Comparison of ENCODE assay signal across 18 mouse cellular contexts in genomic region chr2:168357815-168358214, GRCm38 (mm10).
DNase-seq lines count a peak whose midpoint lies in the region; ATAC-seq and TF ChIP-seq lines count a peak whose summit lies in the region.
"Had no signal": no experiment of that assay in that cellular context is flagged by ENCODE, and none has a peak within 500 bp of the region (broad histone marks: within the 10 kb centered on the region; RNA-seq: fewer than 3 reads in every experiment).

No protein-coding gene starts in this region.

- in situ Hi-C loops in Patski (cut with MboI; ENCODE audit: low pct_unique_long_range_greater_than_20kb), result loop anchor here (5.0 kb wide), 1 partner anchor 84 kb away; no protein-coding TSS in a partner anchor

- H3K27me3 ChIP-seq in liver, embryonic 14.5 days (ENCODE audit: control insufficient read depth, insufficient read depth, low read length), result no peaks in the 10 kb centered on the region
- no peaks in the 10 kb centered on the region for H3K27me3 ChIP-seq in liver, embryonic 11.5 days (replicated peaks; ENCODE audit: control insufficient read depth, insufficient read depth, low read length)
- H3K27me3 ChIP-seq in Patski, result peaks cover 7% of the 10 kb centered on the region
- H3K27me3 ChIP-seq: embryonic facial prominence, embryonic 13.5 days; limb, embryonic 13.5 days; stomach, embryonic 15.5 days had no signal

- no peak overlapping the region for H3K27ac ChIP-seq in liver, embryonic 14.5 days
- H3K27ac ChIP-seq in liver, embryonic 11.5 days (ENCODE audit: low read depth, low read length), result no peak overlapping the region
- H3K27ac ChIP-seq: embryonic facial prominence, embryonic 13.5 days; heart, embryonic 15.5 days; limb, embryonic 13.5 days; stomach, embryonic 15.5 days had no signal

- H3K4me1 ChIP-seq in liver, embryonic 14.5 days (replicated peaks; ENCODE audit: control insufficient read depth in 2 of 2, insufficient read depth in 2 of 2, low read length in 1 of 2), result no peaks in the 10 kb centered on the region
- no peaks in the 10 kb centered on the region for H3K4me1 ChIP-seq in liver, embryonic 11.5 days (replicated peaks; ENCODE audit: control insufficient read depth, insufficient read depth, low read length)
- H3K4me1 ChIP-seq: heart, embryonic 15.5 days; stomach, embryonic 15.5 days had no signal

- no peak overlapping the region for H3K4me3 ChIP-seq in liver, embryonic 14.5 days (ENCODE audit: insufficient read depth in 1 of 2, low read depth in 2 of 2, low read length in 2 of 2)
- no peak overlapping the region for H3K4me3 ChIP-seq in liver, embryonic 11.5 days (ENCODE audit: low read depth, low read length)
- H3K4me3 ChIP-seq: embryonic facial prominence, embryonic 13.5 days; heart, embryonic 15.5 days; limb, embryonic 13.5 days; stomach, embryonic 15.5 days had no signal

- no peaks in the 10 kb centered on the region for H3K36me3 ChIP-seq in liver, embryonic 14.5 days (replicated peaks; ENCODE audit: control insufficient read depth, insufficient read depth, low read depth)
- no peaks in the 10 kb centered on the region for H3K36me3 ChIP-seq in liver, embryonic 11.5 days (ENCODE audit: control insufficient read depth, insufficient read depth, low read length)
- H3K36me3 ChIP-seq: embryonic facial prominence, embryonic 13.5 days; heart, embryonic 15.5 days; limb, embryonic 13.5 days; stomach, embryonic 15.5 days had no signal

- 54% methylated on average over 6 of the region's 6 CpGs for WGBS in liver, embryonic 14.5 days (ENCODE audit: insufficient replicate concordance)
- WGBS in liver, embryonic 11.5 days, result 76% methylated on average over 6 of the region's 6 CpGs

- no peak overlapping the region for H3K9ac ChIP-seq in liver, embryonic 14.5 days (replicated peaks)
- H3K9ac ChIP-seq in liver, embryonic 11.5 days (ENCODE audit: low read depth, low read length), result no peak overlapping the region
- H3K9ac ChIP-seq: embryonic facial prominence, embryonic 13.5 days; heart, embryonic 15.5 days; limb, embryonic 13.5 days; lung, embryonic 14.5 days; stomach, embryonic 15.5 days had no signal

- no peak overlapping the region for H3K4me2 ChIP-seq in liver, embryonic 14.5 days (ENCODE audit: low read depth)
- H3K4me2 ChIP-seq in liver, embryonic 11.5 days, result no peak overlapping the region
- H3K4me2 ChIP-seq: embryonic facial prominence, embryonic 13.5 days; heart, embryonic 15.5 days; limb, embryonic 13.5 days; lung, embryonic 14.5 days; stomach, embryonic 15.5 days had no signal

- peak; percentile 33; the same call in 1 of the 2 replicates for TF ChIP-seq CTCF in liver, embryonic 14.5 days (IDR thresholded peaks at IDR 0.05; ENCODE audit: low read depth)
- peak; percentile 73 for TF ChIP-seq CTCF in Patski (IDR thresholded peaks at IDR 0.05)

- TF ChIP-seq EP300 in liver, embryonic 14.5 days (IDR thresholded peaks at IDR 0.05; ENCODE audit: low read depth), result no peak

- POLR2A ChIA-PET in Patski (lab: Charles Lee), result no interaction called here

- DNase-seq in liver, embryonic 14.5 days (ENCODE audit: low read depth in 3 of 3, low spot score in 3 of 3), result no peak
- no peak for DNase-seq in liver, embryonic 11.5 days (ENCODE audit: low spot score)
- peak; percentile 32 for DNase-seq in 3134 (ENCODE audit: extremely low read depth, insufficient read length, low spot score)
- peak; percentile 15 for DNase-seq in 3T3-L1 (ENCODE audit: low read depth, low spot score)
- no peak for DNase-seq in Patski (ENCODE audit: low read depth, low spot score)
- no peak for DNase-seq in testis, postnatal 10 days (ENCODE audit: low spot score)
- DNase-seq in T-cell, adult 2 months (ENCODE audit: low spot score), result no peak
- DNase-seq in thymus, adult 18-20 months, result no peak
- DNase-seq: adrenal gland, postnatal 10 days; cerebellum, adult 8-10 months; gastrocnemius, postnatal 10 days; heart, adult 18-20 months; lung, embryonic 14.5 days had no signal

- no peak for ATAC-seq in liver, embryonic 14.5 days (ENCODE audit: insufficient read depth)
- ATAC-seq in liver, embryonic 11.5 days (replicated peaks; ENCODE audit: low FRiP score), result no peak
- ATAC-seq in Patski, result no peak
- ATAC-seq: inflammation-experienced regulatory T-cells, adult 6 months had no signal

- CTCF ChIA-PET in Patski (lab: Charles Lee), result no interaction called here

- H3K9me3 ChIP-seq in liver, embryonic 14.5 days (ENCODE audit: control insufficient read depth, low read length), result no peaks in the 10 kb centered on the region
- H3K9me3 ChIP-seq in liver, embryonic 11.5 days (ENCODE audit: control insufficient read depth, low read length), result no peaks in the 10 kb centered on the region
- H3K9me3 ChIP-seq: embryonic facial prominence, embryonic 13.5 days; heart, embryonic 15.5 days; limb, embryonic 13.5 days; stomach, embryonic 15.5 days had no signal

Comparison
In these comparisons a context has a peak if more than half of its experiments do, and no peak if none do; other contexts are left out.
1. DNase-seq: peak in 3134 (single experiment) and 3T3-L1 (single experiment); none in liver, embryonic 14.5 days (0 of 3), liver, embryonic 11.5 days (single experiment), Patski (single experiment), testis, postnatal 10 days (single experiment), T-cell, adult 2 months (single experiment) and thymus, adult 18-20 months (0 of 2).